Mouse (Mus musculus): ENCODE data around the gene Tmed8.
"Not testable (repeated sequence)": the region's sequence is repeated elsewhere in the genome, so short reads cannot be mapped to it uniquely, and the experiment has no call there.

The Tmed8 gene

GRCm38 (mm10) chr12:87157361-87157760 is 42.9 kb downstream of the Tmed8 start:
- DNase-seq: no peak

GRCm38 (mm10) chr12:87154448-87154847 is 45.8 kb downstream of the Tmed8 start:
- not testable (repeated sequence) for DNase-seq

- peak; percentile 36 for DNase-seq
Measured at GRCm38 (mm10) chr12:87149471-87149870, 50.8 kb downstream of the Tmed8 start.

- DNase-seq: no peak
Measured at GRCm38 (mm10) chr12:87148136-87148535, 52.1 kb downstream of the Tmed8 start.

GRCm38 (mm10) chr12:87147395-87148089 is 52.7 kb downstream of the Tmed8 start, which contains the start of gene Pomt2:
Gene Pomt2 (minus strand): TSS chr12:87147968.
- DNase-seq: peak; percentile 97

GRCm38 (mm10) chr12:87146966-87147365 is 53.3 kb downstream of the Tmed8 start, which contains the start of gene Gstz1:
Gene Gstz1 (plus strand): TSS chr12:87147165.
- peak; percentile 87 for DNase-seq

- no peak for DNase-seq
Measured at GRCm38 (mm10) chr12:87142156-87142555, 58.1 kb downstream of the Tmed8 start.

- DNase-seq: no peak
Measured at GRCm38 (mm10) chr12:87138768-87139167, 61.5 kb downstream of the Tmed8 start.

- DNase-seq: no peak
Measured at GRCm38 (mm10) chr12:87138342-87138701, 61.9 kb downstream of the Tmed8 start.

- DNase-seq: no peak
Measured at GRCm38 (mm10) chr12:87137439-87138341, 62.6 kb downstream of the Tmed8 start.

- no peak for DNase-seq
Measured at GRCm38 (mm10) chr12:87132784-87133183, 67.5 kb downstream of the Tmed8 start.

- no peak for DNase-seq
Measured at GRCm38 (mm10) chr12:87132210-87132609, 68.0 kb downstream of the Tmed8 start.

GRCm38 (mm10) chr12:87131619-87132018 is 68.6 kb downstream of the Tmed8 start:
- no peak for DNase-seq

- no peak for DNase-seq
Measured at GRCm38 (mm10) chr12:87131181-87131580, 69.1 kb downstream of the Tmed8 start.

GRCm38 (mm10) chr12:87130224-87130623 is 70.0 kb downstream of the Tmed8 start:
- DNase-seq: no peak

GRCm38 (mm10) chr12:87127256-87127655 is 73.0 kb downstream of the Tmed8 start:
- DNase-seq: no peak

GRCm38 (mm10) chr12:87121918-87122589 is 78.2 kb downstream of the Tmed8 start:
- DNase-seq: no peak
